18 mouse cellular contexts compared by ENCODE assay signal in genomic region chr12:54369217-54369616, GRCm38 (mm10).
DNase-seq lines count a peak whose midpoint lies in the region; ATAC-seq and TF ChIP-seq lines count a peak whose summit lies in the region.
"Had no signal": no experiment of that assay in that cellular context is flagged by ENCODE, and none has a peak within 500 bp of the region (broad histone marks: within the 10 kb centered on the region; RNA-seq: fewer than 3 reads in every experiment).

No protein-coding gene starts in this region.

- no peak overlapping the region for H3K27ac ChIP-seq in liver, postnatal 0 days (ENCODE audit: low read depth)
- H3K27ac ChIP-seq in liver, embryonic 12.5 days, result no peak overlapping the region
- no peak overlapping the region for H3K27ac ChIP-seq in midbrain, embryonic 16.5 days (ENCODE audit: low read length)
- H3K27ac ChIP-seq in hindbrain, embryonic 14.5 days, result no peak overlapping the region
- H3K27ac ChIP-seq: heart, adult 2 months; hindbrain, embryonic 15.5 days; limb, embryonic 10.5 days; liver, embryonic 15.5 days; neural tube, embryonic 15.5 days had no signal

- peak; percentile 75 for ATAC-seq in liver, postnatal 0 days
- no peak for ATAC-seq in liver, embryonic 12.5 days
- 0 out of 2 replicates have a peak, but pooled peaks have one; percentile 33 for ATAC-seq in neutrophil, adult 5-6 weeks (ENCODE audit: extremely low read depth, insufficient number of reproducible peaks, low FRiP score, poor library complexity, severe bottlenecking)
- ATAC-seq in midbrain, embryonic 16.5 days, result no peak
- no peak for ATAC-seq in hindbrain, embryonic 14.5 days (ENCODE audit: low FRiP score)

- H3K27me3 ChIP-seq in liver, postnatal 0 days (ENCODE audit: insufficient read depth, low read length), result no peaks in the 10 kb centered on the region
- H3K27me3 ChIP-seq in liver, embryonic 12.5 days (replicated peaks), result no peaks in the 10 kb centered on the region
- no peaks in the 10 kb centered on the region for H3K27me3 ChIP-seq in midbrain, embryonic 16.5 days (ENCODE audit: control insufficient read depth, insufficient read depth, low read depth, low read length)
- no peaks in the 10 kb centered on the region for H3K27me3 ChIP-seq in hindbrain, embryonic 14.5 days (ENCODE audit: control insufficient read depth, insufficient read depth, low read length)
- H3K27me3 ChIP-seq: hindbrain, embryonic 15.5 days; liver, embryonic 15.5 days; neural tube, embryonic 15.5 days had no signal

- no peaks in the 10 kb centered on the region for H3K9me3 ChIP-seq in liver, postnatal 0 days (ENCODE audit: low read length)
- H3K9me3 ChIP-seq in liver, embryonic 12.5 days (replicated peaks), result no peaks in the 10 kb centered on the region
- no peaks in the 10 kb centered on the region for H3K9me3 ChIP-seq in midbrain, embryonic 16.5 days (replicated peaks; ENCODE audit: control insufficient read depth, low read length, poor library complexity, severe bottlenecking)
- no peaks in the 10 kb centered on the region for H3K9me3 ChIP-seq in hindbrain, embryonic 14.5 days (ENCODE audit: control insufficient read depth, low read length)
- H3K9me3 ChIP-seq: hindbrain, embryonic 15.5 days; limb, embryonic 10.5 days; liver, embryonic 15.5 days; neural tube, embryonic 15.5 days had no signal

- no peak overlapping the region for H3K4me3 ChIP-seq in liver, postnatal 0 days (ENCODE audit: low read depth, low read length)
- no peak overlapping the region for H3K4me3 ChIP-seq in liver, embryonic 12.5 days
- H3K4me3 ChIP-seq in midbrain, embryonic 16.5 days (ENCODE audit: low read depth, low read length), result no peak overlapping the region
- H3K4me3 ChIP-seq in hindbrain, embryonic 14.5 days (replicated peaks; ENCODE audit: low read length), result no peak overlapping the region
- H3K4me3 ChIP-seq: heart, adult 2 months; hindbrain, embryonic 15.5 days; limb, embryonic 10.5 days; liver, embryonic 15.5 days; neural tube, embryonic 15.5 days had no signal

- H3K36me3 ChIP-seq in liver, postnatal 0 days (replicated peaks; ENCODE audit: insufficient read depth, low read length), result no peaks in the 10 kb centered on the region
- H3K36me3 ChIP-seq in liver, embryonic 12.5 days, result no peaks in the 10 kb centered on the region
- no peaks in the 10 kb centered on the region for H3K36me3 ChIP-seq in midbrain, embryonic 16.5 days (ENCODE audit: control insufficient read depth, insufficient read depth, low read length)
- H3K36me3 ChIP-seq in hindbrain, embryonic 14.5 days (replicated peaks; ENCODE audit: control insufficient read depth, insufficient read depth), result no peaks in the 10 kb centered on the region
- H3K36me3 ChIP-seq: hindbrain, embryonic 15.5 days; limb, embryonic 10.5 days; liver, embryonic 15.5 days; neural tube, embryonic 15.5 days had no signal

- no peak overlapping the region for H3K4me2 ChIP-seq in liver, postnatal 0 days (ENCODE audit: low read depth, low read length)
- no peak overlapping the region for H3K4me2 ChIP-seq in liver, embryonic 12.5 days
- H3K4me2 ChIP-seq in midbrain, embryonic 16.5 days (ENCODE audit: low read length), result no peak overlapping the region
- H3K4me2 ChIP-seq in hindbrain, embryonic 14.5 days (replicated peaks), result no peak overlapping the region
- H3K4me2 ChIP-seq: hindbrain, embryonic 15.5 days; liver, embryonic 15.5 days; neural tube, embryonic 15.5 days had no signal

- no peak for TF ChIP-seq CTCF in liver, postnatal 0 days (IDR thresholded peaks at IDR 0.05; ENCODE audit: low read depth)

- WGBS in liver, postnatal 0 days (ENCODE audit: insufficient replicate concordance), result 32% methylated on average over 5 of the region's 5 CpGs
- WGBS in liver, embryonic 12.5 days (ENCODE audit: insufficient replicate concordance), result 50% methylated on average over 5 of the region's 5 CpGs
- 93% methylated on average over 5 of the region's 5 CpGs for WGBS in midbrain, embryonic 16.5 days
- 80% methylated on average over 5 of the region's 5 CpGs for WGBS in hindbrain, embryonic 14.5 days

- peaks cover 5% of the 10 kb centered on the region for H3K4me1 ChIP-seq in liver, postnatal 0 days (ENCODE audit: insufficient read depth)
- H3K4me1 ChIP-seq in liver, embryonic 12.5 days, result no peaks in the 10 kb centered on the region
- no peaks in the 10 kb centered on the region for H3K4me1 ChIP-seq in midbrain, embryonic 16.5 days (ENCODE audit: control insufficient read depth, insufficient read depth, low read length)
- no peaks in the 10 kb centered on the region for H3K4me1 ChIP-seq in hindbrain, embryonic 14.5 days (replicated peaks; ENCODE audit: control insufficient read depth, insufficient read depth, low read length)
- H3K4me1 ChIP-seq: hindbrain, embryonic 15.5 days; limb, embryonic 10.5 days; liver, embryonic 15.5 days had no signal

- TF ChIP-seq EP300 in liver, postnatal 0 days (IDR thresholded peaks at IDR 0.05; ENCODE audit: low read depth), result no peak

- no peak for DNase-seq in liver, postnatal 0 days
- DNase-seq in NIH3T3 (ENCODE audit: low read depth), result peak; percentile 28
- DNase-seq in induced T-regulatory cell, adult 2 months (ENCODE audit: low read depth), result peak; percentile 75
- no peak for DNase-seq in hindbrain, embryonic 14.5 days (ENCODE audit: low spot score)
- DNase-seq in kidney, adult 8-10 months, result no peak
- DNase-seq: adrenal gland, postnatal 14 days; cerebellum, postnatal 10 days; heart, adult 2 months; layer of hippocampus, postnatal 36 days; lung, postnatal 36 days; midbrain, embryonic 14.5 days had no signal

- H3K9ac ChIP-seq in liver, postnatal 0 days (replicated peaks), result no peak overlapping the region
- H3K9ac ChIP-seq in liver, embryonic 12.5 days, result no peak overlapping the region
- H3K9ac ChIP-seq in midbrain, embryonic 16.5 days (ENCODE audit: low read depth, low read length), result no peak overlapping the region
- H3K9ac ChIP-seq in hindbrain, embryonic 14.5 days, result no peak overlapping the region
- H3K9ac ChIP-seq: hindbrain, embryonic 15.5 days; liver, embryonic 15.5 days; neural tube, embryonic 15.5 days had no signal

Comparison
In these comparisons a context has a peak if more than half of its experiments do, and no peak if none do; other contexts are left out.
1. ATAC-seq: peak in liver, postnatal 0 days (single experiment) and neutrophil, adult 5-6 weeks (single experiment); none in liver, embryonic 12.5 days (single experiment), midbrain, embryonic 16.5 days (single experiment) and hindbrain, embryonic 14.5 days (single experiment).
2. DNase-seq: peak in NIH3T3 (single experiment) and induced T-regulatory cell, adult 2 months (single experiment); none in liver, postnatal 0 days (single experiment), hindbrain, embryonic 14.5 days (single experiment) and kidney, adult 8-10 months (0 of 2).